Mouse (Mus musculus): Measurements from ENCODE around the gene Erp27. TPM values are rescaled to one million over a fixed set of nuclear protein-coding genes. Genes with fewer than 3 reads are reported as not detected.
"Not testable (repeated sequence)": the region's sequence is repeated elsewhere in the genome, so short reads cannot be mapped to it uniquely, and the experiment has no call there.

Erp27 gene
- polyA plus RNA-seq (2011; ENCODE audit: insufficient read length, low read depth, missing spikeins), result 1.7 and 1.9 TPM in 2 replicates

DNA sequence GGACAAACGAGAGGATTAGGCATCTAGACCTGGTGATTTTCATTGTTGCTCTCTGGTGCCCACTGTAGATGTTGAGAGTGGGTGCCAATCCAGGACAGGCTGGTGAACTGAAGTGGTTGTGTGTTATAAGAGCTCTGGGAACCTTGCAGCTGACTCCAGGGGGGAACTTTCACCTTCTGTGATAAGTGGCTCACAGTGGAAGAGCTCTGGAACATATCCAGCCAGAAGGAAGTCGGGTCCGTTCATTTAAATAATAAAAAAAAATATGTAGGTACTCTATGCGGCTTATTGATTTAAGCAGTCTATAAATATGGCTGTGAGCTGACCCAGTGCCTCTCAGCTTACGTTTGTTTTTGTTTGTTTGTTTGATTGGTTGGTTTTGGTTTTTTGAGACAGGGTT lies at the start of gene Erp27:
Gene Erp27 (minus strand): TSS at position 101 of the 400 bp plus-strand sequence.
- peaks cover 5% of the 10 kb centered on the region for H3K4me1 ChIP-seq (ENCODE audit: control insufficient read depth, insufficient read depth, low read length)
- H3K4me3 ChIP-seq (ENCODE audit: insufficient read depth, low read length), result no peak within 1 kb of the TSS
- TF ChIP-seq CTCF (IDR thresholded peaks at IDR 0.05; ENCODE audit: borderline replicate concordance, insufficient read depth, low read length) (no peak), POLR2A (IDR thresholded peaks at IDR 0.05; ENCODE audit: low read depth, low read length) (no peak)
- H3K27ac ChIP-seq (ENCODE audit: insufficient read depth, low read length), result no peak within 1 kb of the TSS

DNA sequence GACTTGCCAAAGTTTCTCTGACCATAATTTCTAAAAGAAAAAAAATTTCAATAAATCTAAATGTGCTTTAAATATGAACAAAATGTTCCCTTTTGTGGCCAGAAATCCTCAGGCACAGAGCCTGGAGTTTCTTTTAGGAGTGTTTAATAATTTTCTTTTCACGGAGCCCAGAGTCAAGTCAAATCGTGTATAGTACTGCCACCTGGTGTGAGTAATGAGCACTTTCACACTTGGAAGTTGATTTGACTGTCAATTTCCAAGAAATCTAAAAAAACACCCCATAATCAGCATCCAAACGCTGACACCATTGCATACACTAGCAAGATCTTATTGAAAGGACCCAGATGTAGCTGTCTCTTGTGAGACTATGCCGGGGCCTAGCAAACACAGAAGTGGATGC lies 46.9 kb upstream of the Erp27 start:
- H3K27ac ChIP-seq (ENCODE audit: insufficient read depth, low read length); H3K4me3 ChIP-seq (ENCODE audit: insufficient read depth, low read length): not testable (repeated sequence)
- H3K4me1 ChIP-seq (ENCODE audit: control insufficient read depth, insufficient read depth, low read length), result peaks cover 19% of the 10 kb centered on the region; the same call in 1 of the 2 replicates

GRCm38 (mm10) chr6:136967466-136967865 lies 45.5 kb upstream of the Erp27 start:
- peaks cover 19% of the 10 kb centered on the region; the same call in 1 of the 2 replicates for H3K4me1 ChIP-seq (ENCODE audit: control insufficient read depth, insufficient read depth, low read length)
- H3K4me3 ChIP-seq (ENCODE audit: insufficient read depth, low read length), result no peak overlapping the region
- TF ChIP-seq POLR2A (IDR thresholded peaks at IDR 0.05; ENCODE audit: low read depth, low read length), result no peak
- TF ChIP-seq CTCF (IDR thresholded peaks at IDR 0.05; ENCODE audit: borderline replicate concordance, insufficient read depth, low read length), result no peak
- no peak overlapping the region for H3K27ac ChIP-seq (ENCODE audit: insufficient read depth, low read length)

GRCm38 (mm10) chr6:136965912-136966311 lies 43.9 kb upstream of the Erp27 start:
- H3K4me1 ChIP-seq (ENCODE audit: control insufficient read depth, insufficient read depth, low read length), result peaks cover 19% of the 10 kb centered on the region; the same call in 1 of the 2 replicates
- TF ChIP-seq POLR2A (IDR thresholded peaks at IDR 0.05; ENCODE audit: low read depth, low read length), result peak; percentile 29
- TF ChIP-seq CTCF (IDR thresholded peaks at IDR 0.05; ENCODE audit: borderline replicate concordance, insufficient read depth, low read length), result no peak
- H3K4me3 ChIP-seq (ENCODE audit: insufficient read depth, low read length), result no peak overlapping the region
- peak overlapping the region; percentile 45; the same call in 1 of the 2 replicates for H3K27ac ChIP-seq (ENCODE audit: insufficient read depth, low read length)

DNA sequence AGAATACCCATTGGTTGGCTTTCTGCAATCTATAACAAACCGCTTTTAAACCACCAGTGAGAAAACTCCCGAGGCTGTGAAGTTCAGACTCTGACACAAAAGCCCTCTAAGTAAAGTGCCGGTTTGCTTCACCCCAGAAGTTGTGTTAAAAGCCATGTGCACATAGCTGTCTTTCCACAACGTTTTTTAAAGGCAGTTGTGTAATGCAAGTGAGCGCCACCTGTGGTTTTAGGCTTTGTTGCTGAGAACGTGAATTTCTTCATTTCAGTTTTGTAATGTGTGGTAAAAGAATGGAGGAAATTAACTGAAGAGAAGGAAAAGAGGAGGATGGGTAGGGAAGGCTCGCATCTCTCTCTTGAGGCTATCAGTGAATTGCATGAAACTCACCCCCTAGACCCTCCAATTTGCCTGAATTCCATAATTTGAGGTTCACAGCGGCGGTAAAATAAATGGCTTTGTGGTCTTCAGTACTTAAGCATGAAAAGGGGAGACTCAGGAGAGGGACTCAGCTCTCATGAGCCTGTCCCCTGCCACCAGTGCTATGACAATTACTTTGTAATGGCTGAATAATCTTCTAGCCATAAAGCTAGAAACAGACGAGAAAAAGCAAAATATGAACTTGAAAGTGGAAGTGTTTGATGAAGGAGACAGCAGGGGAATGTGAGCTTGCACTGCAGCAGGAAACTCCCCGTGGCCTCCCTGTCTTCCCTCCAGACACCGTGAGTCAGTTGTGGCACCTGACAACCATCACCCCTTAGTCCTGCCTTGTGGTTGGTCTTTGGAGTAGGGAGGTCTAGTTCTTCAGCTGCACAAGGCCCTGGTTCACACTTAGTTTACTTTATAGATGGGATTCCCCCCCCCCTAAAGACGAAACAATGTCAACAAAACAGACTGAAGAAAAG lies 42.9 kb upstream of the Erp27 start:
- Histone ChIP-seq H3K4me1 (ENCODE audit: control insufficient read depth, insufficient read depth, low read length) (peaks cover 19% of the 10 kb centered on the region; the same call in 1 of the 2 replicates), H3K4me3 (ENCODE audit: insufficient read depth, low read length) (no peak overlapping the region), H3K27ac (ENCODE audit: insufficient read depth, low read length) (no peak overlapping the region)
- TF ChIP-seq POLR2A (IDR thresholded peaks at IDR 0.05; ENCODE audit: low read depth, low read length) (no peak), CTCF (IDR thresholded peaks at IDR 0.05; ENCODE audit: borderline replicate concordance, insufficient read depth, low read length) (no peak)

DNA sequence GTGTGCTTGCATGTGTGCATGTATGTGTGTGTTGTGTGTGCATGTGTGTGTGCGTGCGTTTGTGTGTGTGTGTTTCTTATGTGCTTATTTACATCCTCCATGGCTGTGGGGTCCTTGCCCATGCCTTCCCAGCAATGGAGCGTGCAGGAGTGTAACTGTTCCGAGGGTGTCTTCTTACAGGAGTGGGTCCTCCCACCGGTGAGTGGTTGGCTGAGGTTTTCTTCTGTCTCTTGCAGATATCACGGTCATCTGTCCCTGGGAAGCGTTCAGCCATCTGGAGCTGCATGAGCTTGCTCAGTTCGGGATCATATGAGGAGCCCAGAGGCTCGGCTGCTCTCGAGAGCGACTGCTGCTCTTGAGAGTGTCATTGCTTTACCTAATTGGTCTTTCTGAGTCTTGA lies 41.0 kb upstream of the Erp27 start:
- H3K4me3 ChIP-seq (ENCODE audit: insufficient read depth, low read length), result no peak overlapping the region
- TF ChIP-seq CTCF (IDR thresholded peaks at IDR 0.05; ENCODE audit: borderline replicate concordance, insufficient read depth, low read length), result no peak
- no peak for TF ChIP-seq POLR2A (IDR thresholded peaks at IDR 0.05; ENCODE audit: low read depth, low read length)
- no peak overlapping the region for H3K27ac ChIP-seq (ENCODE audit: insufficient read depth, low read length)
- peaks cover 26% of the 10 kb centered on the region; the same call in 1 of the 2 replicates for H3K4me1 ChIP-seq (ENCODE audit: control insufficient read depth, insufficient read depth, low read length)

GRCm38 (mm10) chr6:136959131-136959530 lies 37.2 kb upstream of the Erp27 start:
- Histone ChIP-seq H3K27ac (ENCODE audit: insufficient read depth, low read length) (no peak overlapping the region), H3K4me1 (ENCODE audit: control insufficient read depth, insufficient read depth, low read length) (peaks cover 10% of the 10 kb centered on the region; the same call in 1 of the 2 replicates), H3K4me3 (ENCODE audit: insufficient read depth, low read length) (no peak overlapping the region)
- TF ChIP-seq POLR2A (IDR thresholded peaks at IDR 0.05; ENCODE audit: low read depth, low read length) (no peak), CTCF (IDR thresholded peaks at IDR 0.05; ENCODE audit: borderline replicate concordance, insufficient read depth, low read length) (no peak)

GRCm38 (mm10) chr6:136957062-136957461 lies 35.1 kb upstream of the Erp27 start:
- H3K4me1 ChIP-seq (ENCODE audit: control insufficient read depth, insufficient read depth, low read length), result peaks cover 10% of the 10 kb centered on the region; the same call in 1 of the 2 replicates
- H3K4me3 ChIP-seq (ENCODE audit: insufficient read depth, low read length), result no peak overlapping the region
- H3K27ac ChIP-seq (ENCODE audit: insufficient read depth, low read length), result no peak overlapping the region; the same call in 1 of the 2 replicates
- TF ChIP-seq CTCF (IDR thresholded peaks at IDR 0.05; ENCODE audit: borderline replicate concordance, insufficient read depth, low read length) (no peak), POLR2A (IDR thresholded peaks at IDR 0.05; ENCODE audit: low read depth, low read length) (no peak)

DNA sequence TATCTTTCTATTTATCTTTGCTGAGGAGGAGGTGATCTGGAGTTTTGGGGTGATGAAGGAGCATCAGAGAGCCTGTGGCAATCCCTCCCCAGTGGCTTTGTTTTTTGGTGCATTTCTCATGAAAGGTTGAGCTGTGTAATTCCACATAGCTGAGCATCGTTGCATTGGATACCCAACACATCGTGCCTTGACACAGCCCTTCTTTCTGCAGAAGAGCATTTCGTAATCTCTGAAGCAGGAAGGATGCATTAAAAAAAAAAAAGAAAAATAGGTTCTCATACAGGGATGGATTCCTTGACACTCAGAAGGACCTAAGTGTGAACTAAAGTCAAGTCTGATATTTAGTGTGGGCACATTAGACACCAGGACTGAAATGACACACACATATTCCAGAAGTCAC lies 33.3 kb upstream of the Erp27 start:
- H3K4me1 ChIP-seq (ENCODE audit: control insufficient read depth, insufficient read depth, low read length), result peaks cover 10% of the 10 kb centered on the region; the same call in 1 of the 2 replicates
- H3K27ac ChIP-seq (ENCODE audit: insufficient read depth, low read length), result no peak overlapping the region
- TF ChIP-seq POLR2A (IDR thresholded peaks at IDR 0.05; ENCODE audit: low read depth, low read length), result no peak
- no peak for TF ChIP-seq CTCF (IDR thresholded peaks at IDR 0.05; ENCODE audit: borderline replicate concordance, insufficient read depth, low read length)
- H3K4me3 ChIP-seq (ENCODE audit: insufficient read depth, low read length), result no peak overlapping the region

DNA sequence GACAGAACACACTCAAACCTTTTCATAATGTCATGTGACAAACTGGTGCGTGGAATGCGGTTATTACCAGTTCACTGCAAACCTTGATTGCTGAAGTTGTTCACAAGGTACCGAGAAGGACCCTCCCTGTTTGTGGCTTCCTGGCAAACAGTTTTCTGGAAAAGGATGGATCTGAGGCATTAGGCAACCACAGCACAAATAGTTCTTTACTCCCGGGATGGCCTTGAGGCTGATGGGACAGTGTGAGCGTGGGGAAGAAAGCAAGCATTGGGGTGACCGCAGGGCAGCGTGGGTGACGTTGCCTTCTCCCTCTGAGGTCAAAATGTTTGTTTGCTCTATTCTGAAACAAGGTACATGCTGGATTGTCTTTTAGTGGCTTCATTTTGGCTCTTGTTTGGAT lies 32.7 kb upstream of the Erp27 start:
- H3K27ac ChIP-seq (ENCODE audit: insufficient read depth, low read length), result no peak overlapping the region
- H3K4me1 ChIP-seq (ENCODE audit: control insufficient read depth, insufficient read depth, low read length), result peaks cover 9% of the 10 kb centered on the region; the same call in 1 of the 2 replicates
- TF ChIP-seq CTCF (IDR thresholded peaks at IDR 0.05; ENCODE audit: borderline replicate concordance, insufficient read depth, low read length), result no peak
- no peak for TF ChIP-seq POLR2A (IDR thresholded peaks at IDR 0.05; ENCODE audit: low read depth, low read length)
- H3K4me3 ChIP-seq (ENCODE audit: insufficient read depth, low read length), result no peak overlapping the region

Measured in embryonic fibroblast, embryonic 13.5 days (primary cell).